Mouse (Mus musculus): Measurements from ENCODE around the gene Rnf8. TPM values are rescaled to one million over a fixed set of nuclear protein-coding genes. Genes with fewer than 3 reads are reported as not detected.

Rnf8 gene
- polyA plus RNA-seq, 1 experiment = 23.1 TPM

DNA sequence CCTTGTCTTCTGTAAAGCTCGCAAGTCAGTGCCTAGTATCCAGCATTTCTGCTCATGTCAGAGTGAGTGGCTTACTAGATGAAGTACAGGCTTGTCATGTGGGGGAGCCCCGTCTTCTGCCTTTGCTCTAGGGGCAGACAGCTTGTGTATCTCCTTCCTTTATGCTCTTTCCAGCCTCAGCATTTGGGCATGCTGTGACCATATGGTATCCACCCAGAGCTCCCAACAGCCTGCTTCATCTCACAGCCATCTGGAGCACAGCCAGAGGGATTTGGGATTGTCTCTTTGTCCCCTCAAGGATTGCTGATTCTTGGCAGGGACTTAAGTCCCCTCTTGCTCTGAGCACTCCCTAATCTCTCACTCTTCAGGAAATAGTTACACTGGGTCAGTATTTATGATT is 65.6 kb downstream of the Rnf8 start:
- no peak for DNase-seq (ENCODE audit: low read depth)

DNA sequence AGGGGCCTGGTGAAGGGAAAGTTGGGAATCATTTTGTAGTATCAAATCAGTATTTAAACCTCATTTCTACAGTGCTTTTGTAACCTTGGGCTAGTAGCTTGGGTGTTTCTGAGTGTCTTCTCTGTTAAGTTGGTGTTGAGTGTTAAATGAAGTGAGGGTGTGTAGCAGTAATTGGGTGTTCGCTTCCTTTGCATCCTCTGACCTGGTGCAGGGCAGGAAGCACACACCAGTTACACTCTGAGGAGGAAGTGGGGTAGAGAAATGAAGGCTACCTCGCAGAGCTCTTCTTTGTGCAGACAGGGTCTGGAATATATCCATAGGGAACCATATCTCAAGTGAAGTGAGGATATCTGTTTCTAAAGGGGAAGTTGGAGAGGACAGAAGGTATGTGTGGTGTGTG is 66.3 kb downstream of the Rnf8 start:
- no peak for DNase-seq (ENCODE audit: low read depth)

DNA sequence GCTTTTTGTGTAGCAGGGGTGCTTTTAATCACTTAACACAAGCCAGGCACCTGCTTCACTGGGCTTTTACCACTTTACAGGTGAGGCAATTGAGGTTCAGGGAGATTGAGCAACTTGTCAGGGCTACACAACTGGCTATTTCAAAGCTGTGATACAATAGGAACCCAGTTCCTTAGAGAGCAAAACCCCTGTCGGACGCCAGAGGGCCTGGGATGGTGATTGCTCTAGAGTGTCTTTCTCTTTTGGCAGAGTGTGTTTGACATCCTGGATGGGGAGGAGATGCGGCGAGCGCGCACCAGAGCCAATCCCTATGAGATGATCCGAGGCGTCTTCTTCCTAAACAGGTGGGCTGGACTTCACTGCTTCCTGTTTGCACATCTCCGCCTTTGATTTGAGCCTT is 67.1 kb downstream of the Rnf8 start:
- DNase-seq (ENCODE audit: low read depth) = no peak

DNA sequence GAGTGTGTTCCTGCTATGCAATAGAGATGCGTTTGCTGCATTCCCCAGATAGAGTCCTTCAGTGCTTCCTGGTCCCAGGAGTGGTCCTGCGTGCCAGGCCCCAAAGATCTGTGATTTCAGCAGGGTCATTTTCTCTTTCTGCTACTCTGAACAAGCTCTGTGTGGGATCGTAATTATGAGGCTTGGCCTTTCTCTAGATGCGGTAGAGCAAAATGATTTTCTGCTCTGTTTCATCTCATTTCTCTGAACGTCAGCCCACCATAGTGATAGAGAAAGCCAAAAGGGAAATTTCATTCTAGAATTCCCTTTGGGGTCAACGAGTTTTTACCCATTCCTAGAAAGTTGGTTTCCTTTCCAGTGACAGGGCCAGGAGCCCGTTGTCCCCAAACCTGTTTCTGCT is 67.7 kb downstream of the Rnf8 start:
- DNase-seq (ENCODE audit: low read depth) = no peak

DNA sequence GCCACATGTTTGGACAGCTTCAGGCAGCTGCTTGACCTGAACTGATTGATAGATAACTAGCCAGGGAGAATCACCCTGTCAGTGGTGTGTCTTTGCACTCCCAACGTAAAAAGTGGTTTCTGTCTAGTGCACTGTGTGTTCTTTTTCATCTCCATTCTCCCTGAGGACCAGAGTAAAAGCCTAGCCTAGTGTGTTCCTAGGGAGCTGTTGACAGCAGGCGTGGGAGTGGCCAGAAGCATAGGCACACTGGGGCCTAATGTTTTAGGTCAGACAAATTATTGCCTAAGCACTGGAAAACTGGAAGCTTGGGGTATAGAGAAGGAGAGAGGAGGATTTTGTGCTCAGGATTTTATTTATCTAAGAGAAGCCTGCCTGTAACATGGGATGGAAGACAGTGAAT is 68.5 kb downstream of the Rnf8 start:
- no peak for DNase-seq (ENCODE audit: low read depth)

DNA sequence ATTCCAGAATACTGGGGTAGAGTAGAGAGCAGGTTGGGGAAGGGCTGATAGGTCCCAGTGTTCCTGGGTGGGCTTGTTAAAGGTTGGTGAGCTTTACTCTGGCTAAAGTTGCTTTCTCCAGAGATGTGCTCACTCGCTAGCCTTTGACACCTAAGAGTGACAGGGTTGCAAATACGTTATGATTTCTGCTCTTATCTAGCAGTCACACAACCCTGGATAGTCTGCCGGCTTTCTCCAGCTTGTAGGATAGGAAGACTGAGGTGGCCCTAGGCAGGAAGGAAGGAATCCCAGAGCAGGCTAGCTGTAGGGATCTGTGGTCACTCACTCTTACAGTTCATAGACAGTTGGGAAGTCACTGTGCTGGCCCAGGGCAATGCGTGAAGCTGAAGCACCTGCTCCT is 69.7 kb downstream of the Rnf8 start:
- no peak for DNase-seq (ENCODE audit: low read depth)

DNA sequence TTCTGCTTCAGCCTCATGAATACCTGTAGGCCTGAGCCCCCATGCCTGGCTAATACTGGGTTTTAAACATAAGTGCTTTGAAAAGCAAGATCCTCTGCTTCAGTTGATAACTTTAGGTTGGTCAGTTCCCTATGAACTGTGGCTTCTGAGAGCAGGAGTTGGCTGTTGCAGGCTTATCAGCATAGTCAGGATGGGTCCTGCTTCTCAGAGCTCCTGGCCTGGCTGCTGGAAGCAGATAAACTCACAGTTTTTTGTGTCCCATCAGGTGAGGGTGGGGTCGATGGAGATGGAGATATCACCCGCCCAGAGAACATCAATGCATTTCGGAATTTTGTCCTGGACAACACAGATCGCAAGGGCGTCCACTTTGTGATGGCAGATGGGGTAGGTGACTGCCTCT is 72.2 kb downstream of the Rnf8 start:
- no peak for DNase-seq (ENCODE audit: low read depth)

DNA sequence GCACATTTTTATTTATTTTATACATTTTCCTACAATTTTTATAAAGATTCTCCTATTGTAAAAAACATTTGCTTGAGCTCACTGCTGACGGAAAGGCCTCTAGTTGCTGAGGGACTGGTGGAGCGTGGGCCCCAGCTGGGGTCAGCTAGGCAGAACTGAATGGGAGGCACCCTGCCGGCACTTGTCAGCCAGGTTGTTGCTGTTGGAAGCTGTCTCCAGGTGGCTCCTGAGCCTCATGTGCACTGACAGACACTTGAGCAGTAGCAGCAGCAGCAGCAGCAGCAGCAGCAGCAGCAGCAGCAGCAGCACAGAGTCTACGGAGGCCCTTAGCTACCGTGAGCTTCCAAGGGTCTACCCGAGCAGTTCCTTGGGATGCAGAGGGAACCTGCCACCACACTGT is 72.8 kb downstream of the Rnf8 start:
- no peak for DNase-seq (ENCODE audit: low read depth)

DNA sequence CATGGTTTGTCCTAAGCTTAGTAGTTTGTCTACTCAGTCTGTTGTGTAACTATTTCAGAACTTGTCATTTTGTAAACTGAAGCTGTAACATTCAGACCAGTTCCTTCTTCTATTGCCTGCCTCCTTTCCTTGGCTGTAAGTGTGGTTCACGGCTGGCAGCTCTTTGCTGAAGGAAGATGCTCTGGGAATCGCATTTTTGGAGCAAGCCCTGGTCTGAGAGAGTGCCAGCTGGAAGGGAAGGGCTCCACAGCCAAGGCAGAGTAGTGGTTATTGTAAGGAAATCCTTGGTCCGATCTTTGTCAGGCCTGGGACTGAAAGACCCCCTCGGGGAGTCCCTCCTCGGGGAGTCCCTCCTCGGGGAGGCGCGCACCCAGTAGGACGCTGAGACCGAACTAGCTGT is 74.0 kb downstream of the Rnf8 start:
- DNase-seq (ENCODE audit: low read depth) = no peak

DNA sequence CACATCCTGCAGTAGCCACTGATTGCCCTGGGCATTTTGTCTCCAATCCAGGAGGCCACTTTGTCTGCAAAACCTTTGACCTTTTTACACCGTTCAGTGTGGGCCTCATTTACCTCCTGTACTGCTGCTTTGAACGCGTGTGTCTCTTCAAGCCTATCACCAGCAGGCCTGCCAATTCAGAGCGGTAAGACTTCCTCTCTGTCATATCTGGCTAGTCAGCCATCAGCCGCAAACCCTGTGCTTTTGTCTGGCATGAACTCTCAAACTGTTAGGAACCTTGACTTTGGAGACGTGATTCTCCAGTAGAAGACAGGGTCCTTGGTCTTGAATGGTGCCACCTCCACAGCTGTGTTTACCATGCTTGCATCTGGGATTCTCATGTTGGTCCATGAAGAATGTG is 75.7 kb downstream of the Rnf8 start:
- DNase-seq (ENCODE audit: low read depth) = no peak

DNA sequence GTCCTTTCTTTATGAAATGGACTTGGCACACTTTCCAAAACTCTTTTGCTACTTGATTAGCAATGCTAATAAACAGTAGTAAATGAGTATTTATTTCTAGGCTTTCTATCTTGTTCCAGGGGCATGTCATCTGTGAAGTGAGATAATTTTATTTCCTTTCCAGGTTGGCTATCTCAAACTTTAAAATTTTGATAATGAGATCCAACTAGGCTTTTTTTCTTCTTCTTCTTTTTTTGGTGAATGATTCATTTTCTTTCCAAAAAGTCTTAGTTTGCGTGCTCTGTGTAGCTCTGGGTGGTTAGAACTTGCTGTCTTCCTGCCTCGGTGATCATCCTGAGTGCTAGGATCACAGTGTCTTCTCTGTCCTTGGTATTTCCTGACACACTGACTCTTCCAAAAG is 78.2 kb downstream of the Rnf8 start:
- no peak for DNase-seq (ENCODE audit: low read depth)

DNA sequence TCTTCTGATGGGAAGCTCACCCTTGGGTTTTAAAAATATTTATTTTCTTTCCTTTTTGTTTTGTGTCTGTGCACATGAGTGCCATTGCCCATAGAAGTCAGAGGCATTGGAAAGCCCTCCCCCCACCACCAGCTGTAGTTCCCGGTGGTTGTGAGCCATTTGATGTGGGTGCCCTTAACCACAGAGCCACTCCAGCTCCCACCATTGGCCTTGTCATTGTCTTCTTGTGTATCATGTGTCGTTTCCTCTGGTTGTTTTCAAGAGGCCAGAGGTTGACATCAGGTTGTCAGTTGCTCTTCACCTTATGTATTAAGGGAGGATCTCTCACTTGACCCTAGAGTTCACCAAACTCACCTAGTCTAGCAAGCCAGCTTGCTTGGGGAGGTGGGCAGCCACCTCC is 79.0 kb downstream of the Rnf8 start:
- DNase-seq (ENCODE audit: low read depth) = no peak

DNA sequence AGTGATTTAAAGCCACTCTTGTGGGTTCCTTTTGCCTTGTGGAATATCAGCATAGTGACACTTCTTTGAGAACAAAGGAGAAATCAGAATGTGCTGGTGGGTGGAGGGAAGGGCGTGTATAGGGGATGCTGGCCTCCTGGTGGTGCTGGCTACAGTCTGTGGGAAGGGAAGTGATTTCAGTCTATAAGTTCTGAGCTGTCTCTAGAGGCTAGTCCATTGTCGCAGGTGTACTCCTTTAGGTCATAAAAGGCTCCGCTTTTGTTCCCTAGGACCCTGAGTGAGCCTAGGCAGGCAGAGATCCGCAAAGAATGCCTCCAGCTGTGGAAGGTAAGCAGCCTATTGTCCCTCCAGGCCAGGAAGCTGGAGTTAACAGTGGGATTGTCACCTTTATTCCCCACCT is 79.9 kb downstream of the Rnf8 start:
- DNase-seq (ENCODE audit: low read depth) = no peak

Other genes starting within 250 kb of the Rnf8 start
- 9.5 and 10.9 TPM in 2 replicates for gene Pim1, start 124.0 kb upstream of the Rnf8 start, polyA plus RNA-seq (2012; rRNA removed)
- gene Gm17657, start 65.2 kb upstream of the Rnf8 start, polyA plus RNA-seq (2012; rRNA removed) = not detected in 2 replicates
- gene Tbc1d22b, start 65.0 kb upstream of the Rnf8 start, polyA plus RNA-seq (2012; rRNA removed) = 14.0 and 16.4 TPM in 2 replicates
- 0.81 and 1.6 TPM in 2 replicates for gene Tmem217, start 62.4 kb upstream of the Rnf8 start, polyA plus RNA-seq (2012; rRNA removed)
- 0.99 and 1.8 TPM in 2 replicates for gene Gm28043, start 86 bp downstream of the Rnf8 start, polyA plus RNA-seq (2012; rRNA removed)
- gene Cmtr1, start 45.8 kb downstream of the Rnf8 start, polyA plus RNA-seq (2012; rRNA removed) = 25.3 and 29.9 TPM in 2 replicates
- 8.0 and 22.9 TPM in 2 replicates for gene Ccdc167, start 102.3 kb downstream of the Rnf8 start, polyA plus RNA-seq (2012; rRNA removed)